Mouse (Mus musculus): ENCODE measurements around the gene Gm49416. TPM values are rescaled to one million over a fixed set of nuclear protein-coding genes. Genes with fewer than 3 reads are reported as not detected.

Gm49416 gene
- polyA plus RNA-seq, 2 experiments: not detected

- H3K36me3 ChIP-seq (replicated peaks; ENCODE audit: control insufficient read depth, insufficient read depth, low read depth): peaks cover 8% of the 10 kb centered on the region
- peak within 1 kb of the TSS; percentile 70 to 72 for H3K4me3 ChIP-seq (ENCODE audit: insufficient read depth in 1 of 2, low read depth in 2 of 2, low read length in 2 of 2)
- peaks cover 20 to 30% of the 10 kb centered on the region in 2 experiments for H3K4me1 ChIP-seq (replicated peaks; ENCODE audit: control insufficient read depth in 2 of 2, insufficient read depth in 2 of 2, low read length in 1 of 2)
- H3K27ac ChIP-seq: peak within 1 kb of the TSS; percentile 64
- H3K27me3 ChIP-seq (ENCODE audit: control insufficient read depth, insufficient read depth, low read length): no peaks in the 10 kb centered on the region
- ATAC-seq (ENCODE audit: insufficient read depth) (peak; percentile 75), DNase-seq (ENCODE audit: low read depth in 3 of 3, low spot score in 3 of 3) (peak; percentile 64 to 79 (median 74))
- peak within 1 kb of the TSS; percentile 76 for H3K4me2 ChIP-seq (ENCODE audit: low read depth)
- TF ChIP-seq CTCF (IDR thresholded peaks at IDR 0.05; ENCODE audit: low read depth) (peak; percentile 67), EP300 (IDR thresholded peaks at IDR 0.05; ENCODE audit: low read depth) (no peak)
- H3K9me3 ChIP-seq (ENCODE audit: control insufficient read depth, low read length): no peaks in the 10 kb centered on the region
- under 1% methylated on average over 72 of the region's 74 CpGs for WGBS (ENCODE audit: insufficient replicate concordance)
- H3K9ac ChIP-seq (replicated peaks): peak within 1 kb of the TSS; percentile 74
Observed at GRCm38 (mm10) chr19:8929224-8930088, 40.7 kb downstream of the Gm49416 start, which contains the start of the genes Rom1 and Eml3. Rom1 (minus strand) TSS chr19:8929356. Eml3 (plus strand) TSS chr19:8929552.

- DNase-seq (ENCODE audit: low read depth in 3 of 3, low spot score in 3 of 3) (no peak), ATAC-seq (ENCODE audit: insufficient read depth) (no peak)
- H3K4me3 ChIP-seq (ENCODE audit: insufficient read depth in 1 of 2, low read depth in 2 of 2, low read length in 2 of 2): peak overlapping the region; percentile 70 to 72
- 8% methylated on average over 11 of the region's 11 CpGs for WGBS (ENCODE audit: insufficient replicate concordance)
- H3K9me3 ChIP-seq (ENCODE audit: control insufficient read depth, low read length): no peaks in the 10 kb centered on the region
- H3K36me3 ChIP-seq (replicated peaks; ENCODE audit: control insufficient read depth, insufficient read depth, low read depth): peaks cover 8% of the 10 kb centered on the region
- peak overlapping the region; percentile 76 for H3K4me2 ChIP-seq (ENCODE audit: low read depth)
- H3K4me1 ChIP-seq (replicated peaks; ENCODE audit: control insufficient read depth in 2 of 2, insufficient read depth in 2 of 2, low read length in 1 of 2): peaks cover 20 to 30% of the 10 kb centered on the region in 2 experiments
- no peak for TF ChIP-seq CTCF (IDR thresholded peaks at IDR 0.05; ENCODE audit: low read depth)
- no peak for TF ChIP-seq EP300 (IDR thresholded peaks at IDR 0.05; ENCODE audit: low read depth)
- H3K27ac ChIP-seq: no peak overlapping the region; the same call in 1 of the 2 replicates
- H3K9ac ChIP-seq (replicated peaks): peak overlapping the region; percentile 74
- H3K27me3 ChIP-seq (ENCODE audit: control insufficient read depth, insufficient read depth, low read length): no peaks in the 10 kb centered on the region
Observed at GRCm38 (mm10) chr19:8930117-8930516, 41.4 kb downstream of the Gm49416 start.

GRCm38 (mm10) chr19:8930771-8931170 lies 42.0 kb downstream of the Gm49416 start:
- Histone ChIP-seq H3K4me2 (ENCODE audit: low read depth) (peak overlapping the region; percentile 76), H3K4me3 (ENCODE audit: insufficient read depth in 1 of 2, low read depth in 2 of 2, low read length in 2 of 2) (peak overlapping the region; percentile 70 to 72; a peak in 2 of 4 replicates), H3K9ac (replicated peaks) (no peak overlapping the region), H3K27me3 (ENCODE audit: control insufficient read depth, insufficient read depth, low read length) (no peaks in the 10 kb centered on the region), H3K9me3 (ENCODE audit: control insufficient read depth, low read length) (no peaks in the 10 kb centered on the region), H3K36me3 (replicated peaks; ENCODE audit: control insufficient read depth, insufficient read depth, low read depth) (peaks cover 8% of the 10 kb centered on the region), H3K27ac (no peak overlapping the region), H3K4me1 (replicated peaks; ENCODE audit: control insufficient read depth in 2 of 2, insufficient read depth in 2 of 2, low read length in 1 of 2) (peaks cover 20 to 30% of the 10 kb centered on the region in 2 experiments)
- DNase-seq (ENCODE audit: low read depth in 3 of 3, low spot score in 3 of 3) (no peak), ATAC-seq (ENCODE audit: insufficient read depth) (no peak)
- 69% methylated on average over 7 of the region's 7 CpGs for WGBS (ENCODE audit: insufficient replicate concordance)
- no peak for TF ChIP-seq EP300 (IDR thresholded peaks at IDR 0.05; ENCODE audit: low read depth)
- no peak for TF ChIP-seq CTCF (IDR thresholded peaks at IDR 0.05; ENCODE audit: low read depth)

- no peaks in the 10 kb centered on the region for H3K27me3 ChIP-seq (ENCODE audit: control insufficient read depth, insufficient read depth, low read length)
- H3K9ac ChIP-seq (replicated peaks): no peak overlapping the region
- H3K4me1 ChIP-seq (replicated peaks; ENCODE audit: control insufficient read depth in 2 of 2, insufficient read depth in 2 of 2, low read length in 1 of 2): peaks cover 4 to 7% of the 10 kb centered on the region in 2 experiments
- WGBS (ENCODE audit: insufficient replicate concordance): 84% methylated on average over 2 of the region's 2 CpGs
- ATAC-seq (ENCODE audit: insufficient read depth) (no peak), DNase-seq (ENCODE audit: low read depth in 3 of 3, low spot score in 3 of 3) (no peak)
- no peaks in the 10 kb centered on the region for H3K9me3 ChIP-seq (ENCODE audit: control insufficient read depth, low read length)
- H3K27ac ChIP-seq: no peak overlapping the region
- H3K4me3 ChIP-seq (ENCODE audit: insufficient read depth in 1 of 2, low read depth in 2 of 2, low read length in 2 of 2): no peak overlapping the region
- H3K36me3 ChIP-seq (replicated peaks; ENCODE audit: control insufficient read depth, insufficient read depth, low read depth): peaks cover 10% of the 10 kb centered on the region
- TF ChIP-seq CTCF (IDR thresholded peaks at IDR 0.05; ENCODE audit: low read depth) (no peak), EP300 (IDR thresholded peaks at IDR 0.05; ENCODE audit: low read depth) (no peak)
- H3K4me2 ChIP-seq (ENCODE audit: low read depth): no peak overlapping the region
Observed at GRCm38 (mm10) chr19:8936736-8937135, 48.0 kb downstream of the Gm49416 start.

GRCm38 (mm10) chr19:8940526-8941133 lies 51.9 kb downstream of the Gm49416 start:
- DNase-seq (ENCODE audit: low read depth in 3 of 3, low spot score in 3 of 3) (no peak), ATAC-seq (ENCODE audit: insufficient read depth) (no peak)
- H3K27me3 ChIP-seq (ENCODE audit: control insufficient read depth, insufficient read depth, low read length): no peaks in the 10 kb centered on the region
- no peak overlapping the region for H3K4me3 ChIP-seq (ENCODE audit: insufficient read depth in 1 of 2, low read depth in 2 of 2, low read length in 2 of 2)
- H3K4me1 ChIP-seq (replicated peaks; ENCODE audit: control insufficient read depth in 2 of 2, insufficient read depth in 2 of 2, low read length in 1 of 2): peaks cover 22 to 25% of the 10 kb centered on the region in 2 experiments
- H3K27ac ChIP-seq: no peak overlapping the region
- peaks cover 17% of the 10 kb centered on the region for H3K36me3 ChIP-seq (replicated peaks; ENCODE audit: control insufficient read depth, insufficient read depth, low read depth)
- TF ChIP-seq EP300 (IDR thresholded peaks at IDR 0.05; ENCODE audit: low read depth): no peak
- no peak for TF ChIP-seq CTCF (IDR thresholded peaks at IDR 0.05; ENCODE audit: low read depth)
- WGBS (ENCODE audit: insufficient replicate concordance): 74% methylated on average over 15 of the region's 15 CpGs
- H3K9ac ChIP-seq (replicated peaks): no peak overlapping the region
- H3K4me2 ChIP-seq (ENCODE audit: low read depth): no peak overlapping the region
- no peaks in the 10 kb centered on the region for H3K9me3 ChIP-seq (ENCODE audit: control insufficient read depth, low read length)

Data from liver, embryonic 14.5 days (tissue).